Mouse (Mus musculus) neural tube, embryonic 14.5 days (tissue): ENCODE data around the gene Pacs2. TPM values are rescaled to one million over a fixed set of nuclear protein-coding genes. Genes with fewer than 3 reads are reported as not detected.

ENCODE experiments used
- ATAC-seq: fragments of 200-750 bp; cut with Nextera tagmentation; 2 replicates; pipeline ENCODE4 v1.8.0; 2017; ENCODE audit warnings: low read depth, mild to moderate bottlenecking, moderate TSS enrichment, moderate library complexity
- H3K27ac ChIP-seq: fragments of 300-500 bp; sonication (generic); 2 replicates; pipeline ENCODE4 v1.5.1; 2014; ENCODE audit warnings: low read depth, mild to moderate bottlenecking, control low read depth, low read length, moderate library complexity, mixed read lengths
- H3K27me3 ChIP-seq: fragments of 300-500 bp; sonication (generic); 2 replicates; pipeline ENCODE4 v1.6.1; 2014; ENCODE audit warnings: low read length; ENCODE audit not compliant: control insufficient read depth, insufficient read depth
- H3K36me3 ChIP-seq: fragments of 300-500 bp; sonication (generic); 2 replicates; pipeline ENCODE4 v1.6.1; 2014; ENCODE audit warnings: low read length, mixed read lengths; ENCODE audit not compliant: control insufficient read depth, insufficient read depth
- H3K4me1 ChIP-seq: fragments of 300-500 bp; sonication (generic); 2 replicates; pipeline ENCODE4 v1.6.1; 2014; ENCODE audit warnings: low read length; ENCODE audit not compliant: control insufficient read depth, insufficient read depth
- H3K4me2 ChIP-seq: fragments of 300-500 bp; sonication (generic); 2 replicates; pipeline ENCODE4 v1.6.1; 2014; ENCODE audit warnings: mild to moderate bottlenecking, low read depth, low read length, control low read depth
- H3K4me3 ChIP-seq: fragments of 300-500 bp; sonication (generic); 2 replicates; pipeline ENCODE4 v1.5.1; 2014; ENCODE audit warnings: low read depth, low read length, control low read depth, mixed read lengths
- H3K9ac ChIP-seq: fragments of 300-500 bp; sonication (generic); replicated peaks from 2 replicates; pipeline ENCODE4 v1.6.1; 2014; ENCODE audit warnings: low read depth, mild to moderate bottlenecking, control low read depth, low read length, mixed read lengths
- H3K9me3 ChIP-seq: fragments of 300-500 bp; sonication (generic); 2 replicates; pipeline ENCODE4 v1.6.1; 2016; ENCODE audit warnings: low read length; ENCODE audit not compliant: control insufficient read depth
- WGBS: fragments of 180-500 bp; shearing (Covaris S2); extraction: QIAGEN DNeasy Blood & Tissue Kit; methylation state at CpG from one replicate; pipeline ENCODE4 v1.1.7; 2014; 5-methylcytosine and 5-hydroxymethylcytosine counted together
- polyA plus RNA-seq: library from polyadenylated mRNA; unstranded; fragments of >200 nt; fragmentation: Nextera tagmentation; extraction: Ambion mirVana; gene quantifications from 2 replicates; pipeline ENCODE4 v1.2.1, GENCODE M21; 2014

Gene Pacs2
- polyA plus RNA-seq, 1 experiment from 2014 or later = 29.4 TPM

- no peaks in the 10 kb centered on the region for H3K9me3 ChIP-seq
- H3K4me3 ChIP-seq = no peak overlapping the region
- H3K27ac ChIP-seq = no peak overlapping the region
- H3K9ac ChIP-seq = no peak overlapping the region
- WGBS = 77% methylated on average over 3 of the region's 3 CpGs
- no peak for ATAC-seq
- peaks cover 8% of the 10 kb centered on the region; the same call in 1 of the 2 replicates for H3K4me1 ChIP-seq
- no peak overlapping the region for H3K4me2 ChIP-seq
- no peaks in the 10 kb centered on the region for H3K27me3 ChIP-seq
- peaks cover 24% of the 10 kb centered on the region for H3K36me3 ChIP-seq
Observed at GRCm38 (mm10) chr12:113044916-113045677, 30.8 kb downstream of the Pacs2 start.

- Histone ChIP-seq H3K9me3 (no peaks in the 10 kb centered on the region), H3K36me3 (peaks cover 37% of the 10 kb centered on the region), H3K4me2 (no peak overlapping the region), H3K4me1 (no peaks in the 10 kb centered on the region), H3K9ac (no peak overlapping the region), H3K27ac (no peak overlapping the region), H3K27me3 (no peaks in the 10 kb centered on the region), H3K4me3 (no peak overlapping the region)
- no peak for ATAC-seq
- WGBS = 94% methylated on average over 15 of the region's 15 CpGs
Observed at GRCm38 (mm10) chr12:113046861-113047260, 32.6 kb downstream of the Pacs2 start.

DNA sequence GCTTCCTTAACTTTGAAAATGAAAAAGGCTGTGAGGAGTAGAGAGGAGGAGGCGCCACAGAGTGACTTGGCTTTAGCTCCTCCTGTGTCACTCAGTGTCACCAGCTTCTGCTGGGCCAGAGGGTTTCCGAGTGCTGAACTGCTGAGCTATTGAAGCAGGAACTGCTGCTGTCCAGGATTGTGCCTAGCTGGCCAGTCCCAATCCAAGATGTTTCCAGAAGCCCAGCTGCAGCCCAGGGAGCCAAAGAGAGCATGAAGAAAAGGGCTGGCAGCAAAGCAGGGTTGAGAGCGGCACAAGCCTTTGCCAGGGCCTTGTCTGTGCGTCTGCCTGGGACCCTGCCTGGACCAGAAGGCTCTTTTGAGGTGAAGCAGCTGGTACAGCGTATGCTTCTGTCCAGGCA lies 33.8 kb downstream of the Pacs2 start:
- H3K27me3 ChIP-seq = no peaks in the 10 kb centered on the region
- no peak overlapping the region for H3K4me2 ChIP-seq
- H3K27ac ChIP-seq = no peak overlapping the region
- H3K9ac ChIP-seq = no peak overlapping the region
- H3K4me3 ChIP-seq = no peak overlapping the region
- no peaks in the 10 kb centered on the region for H3K9me3 ChIP-seq
- peaks cover 40% of the 10 kb centered on the region for H3K36me3 ChIP-seq
- ATAC-seq = no peak
- WGBS = 94% methylated on average over 5 of the region's 5 CpGs
- H3K4me1 ChIP-seq = no peaks in the 10 kb centered on the region

DNA sequence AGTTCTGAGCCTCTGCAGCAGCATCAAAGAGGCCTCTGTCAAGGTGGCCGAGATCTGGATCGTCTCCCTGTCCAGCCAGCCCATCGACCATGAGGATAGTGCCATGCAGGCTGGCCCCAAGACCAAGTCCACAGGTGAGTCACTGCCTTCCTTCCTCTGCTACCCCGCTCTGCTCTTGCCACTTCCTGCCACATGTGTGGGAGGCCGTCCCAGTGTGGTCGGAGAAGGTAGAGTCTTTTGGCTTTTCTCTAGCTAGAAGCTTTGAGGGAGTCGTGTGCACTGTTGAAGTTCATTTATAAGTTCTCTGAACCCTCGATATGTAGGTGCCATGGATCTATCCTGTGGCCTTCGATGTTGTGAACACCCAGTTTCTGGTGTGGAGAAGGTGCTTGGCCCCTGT lies 35.5 kb downstream of the Pacs2 start:
- no peak overlapping the region for H3K4me2 ChIP-seq
- H3K27ac ChIP-seq = no peak overlapping the region
- WGBS = 98% methylated on average over 9 of the region's 9 CpGs
- H3K9me3 ChIP-seq = no peaks in the 10 kb centered on the region
- peaks cover 46% of the 10 kb centered on the region for H3K36me3 ChIP-seq
- ATAC-seq = no peak
- H3K4me3 ChIP-seq = no peak overlapping the region
- H3K9ac ChIP-seq = no peak overlapping the region
- no peaks in the 10 kb centered on the region for H3K4me1 ChIP-seq
- no peaks in the 10 kb centered on the region for H3K27me3 ChIP-seq

GRCm38 (mm10) chr12:113050671-113051070 lies 36.4 kb downstream of the Pacs2 start:
- Histone ChIP-seq H3K27me3 (no peaks in the 10 kb centered on the region), H3K27ac (no peak overlapping the region), H3K9ac (no peak overlapping the region), H3K4me2 (no peak overlapping the region), H3K4me1 (no peaks in the 10 kb centered on the region), H3K36me3 (peaks cover 46% of the 10 kb centered on the region), H3K9me3 (no peaks in the 10 kb centered on the region), H3K4me3 (no peak overlapping the region)
- WGBS = 91% methylated on average over 12 of the region's 12 CpGs
- ATAC-seq = no peak

DNA sequence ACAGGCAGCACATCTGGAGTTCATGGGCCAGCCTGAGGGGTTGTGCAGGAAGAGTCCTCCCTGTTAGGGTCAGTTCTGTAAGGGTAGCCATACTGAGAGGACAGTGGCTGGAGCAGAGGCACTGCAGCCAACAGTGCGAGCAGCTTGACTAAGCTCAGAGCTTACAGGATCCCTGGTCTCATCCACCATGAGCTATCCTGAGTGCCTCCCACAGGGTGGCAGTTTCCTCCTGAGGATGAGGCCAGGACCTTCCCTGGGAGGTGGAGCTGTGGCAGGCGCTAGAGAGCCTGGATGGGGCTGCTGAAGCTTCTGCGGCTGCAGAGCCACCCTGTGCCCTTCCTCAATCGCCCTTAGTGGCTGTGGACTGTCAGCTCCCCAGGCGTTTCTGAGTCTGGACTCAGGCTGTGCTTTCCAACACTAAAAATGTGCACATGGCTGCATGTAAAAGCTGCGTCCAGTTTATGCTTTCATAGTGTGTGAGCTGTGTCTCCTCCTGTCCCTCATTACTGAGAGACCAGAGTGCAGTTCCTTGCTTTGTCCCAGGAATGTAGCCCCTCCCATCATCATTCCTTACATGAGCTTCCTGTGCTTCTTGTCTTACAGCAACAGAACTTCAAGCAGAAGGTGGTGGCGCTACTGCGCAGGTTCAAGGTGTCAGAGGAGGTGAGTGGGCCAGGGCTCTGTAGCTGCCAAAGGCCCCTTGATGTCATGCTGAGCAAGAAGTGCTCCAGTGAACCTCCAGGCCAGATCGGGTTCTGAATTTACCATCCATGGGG lies 37.5 kb downstream of the Pacs2 start:
- WGBS = 68% methylated on average over 9 of the region's 9 CpGs
- Histone ChIP-seq H3K4me2 (no peak overlapping the region), H3K9me3 (no peaks in the 10 kb centered on the region), H3K4me1 (no peaks in the 10 kb centered on the region), H3K27me3 (no peaks in the 10 kb centered on the region), H3K4me3 (no peak overlapping the region), H3K36me3 (peaks cover 50% of the 10 kb centered on the region), H3K27ac (no peak overlapping the region), H3K9ac (no peak overlapping the region)
- no peak for ATAC-seq

DNA sequence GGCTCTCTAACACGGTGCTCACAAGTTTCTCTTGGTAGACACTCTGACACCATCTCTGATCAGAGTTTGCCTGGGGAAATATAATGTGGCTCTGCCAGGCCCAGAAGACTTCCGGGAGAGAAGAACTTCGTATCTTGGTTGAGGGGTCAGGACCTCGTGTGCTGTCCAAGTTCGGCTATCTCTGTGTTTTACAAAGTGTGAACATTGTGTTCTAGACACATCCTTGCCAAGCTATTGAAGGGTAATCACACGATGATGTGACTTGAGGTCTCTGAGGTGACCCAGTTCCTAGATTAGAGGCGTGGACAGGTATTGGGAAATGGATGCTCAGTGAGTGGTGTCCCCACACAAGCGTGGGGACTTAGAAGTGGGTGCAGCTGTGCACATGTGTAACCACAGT lies 41.8 kb downstream of the Pacs2 start:
- no peak for ATAC-seq
- Histone ChIP-seq H3K36me3 (peaks cover 50% of the 10 kb centered on the region), H3K4me3 (no peak overlapping the region), H3K9me3 (no peaks in the 10 kb centered on the region), H3K27me3 (no peaks in the 10 kb centered on the region), H3K4me2 (no peak overlapping the region), H3K4me1 (no peaks in the 10 kb centered on the region), H3K27ac (no peak overlapping the region), H3K9ac (no peak overlapping the region)
- WGBS = 92% methylated on average over 8 of the region's 8 CpGs

- Histone ChIP-seq H3K9ac (no peak overlapping the region), H3K9me3 (no peaks in the 10 kb centered on the region), H3K4me2 (no peak overlapping the region), H3K27me3 (no peaks in the 10 kb centered on the region), H3K27ac (no peak overlapping the region), H3K4me3 (no peak overlapping the region), H3K36me3 (peaks cover 54% of the 10 kb centered on the region), H3K4me1 (no peaks in the 10 kb centered on the region)
- 87% methylated on average over 5 of the region's 5 CpGs for WGBS
- no peak for ATAC-seq
Observed at GRCm38 (mm10) chr12:113060178-113060577, 45.9 kb downstream of the Pacs2 start.

DNA sequence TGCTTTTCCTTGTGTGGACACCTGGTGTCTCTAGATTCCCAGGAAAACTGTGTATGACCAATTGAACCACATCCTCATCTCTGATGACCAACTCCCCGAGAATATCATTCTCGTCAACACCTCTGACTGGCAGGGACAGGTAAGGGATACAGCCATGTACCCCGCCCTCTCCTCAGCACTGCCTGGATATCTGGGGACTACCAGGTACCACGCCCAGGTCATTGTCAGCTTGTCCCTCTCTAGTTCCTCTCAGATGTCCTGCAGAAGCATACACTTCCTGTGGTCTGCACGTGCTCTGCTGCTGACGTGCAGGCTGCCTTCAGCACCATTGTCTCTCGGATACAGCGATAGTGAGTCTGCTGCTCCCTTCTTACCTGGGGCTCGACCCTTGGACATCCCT lies 47.3 kb downstream of the Pacs2 start:
- no peak for ATAC-seq
- Histone ChIP-seq H3K27me3 (no peaks in the 10 kb centered on the region), H3K27ac (no peak overlapping the region), H3K9me3 (no peaks in the 10 kb centered on the region), H3K4me3 (no peak overlapping the region), H3K9ac (no peak overlapping the region), H3K4me1 (no peaks in the 10 kb centered on the region), H3K4me2 (no peak overlapping the region), H3K36me3 (peaks cover 49% of the 10 kb centered on the region)
- 91% methylated on average over 9 of the region's 9 CpGs for WGBS
